Mouse (Mus musculus): ENCODE data around the gene Mcl1. TPM values are rescaled to one million over a fixed set of nuclear protein-coding genes. Genes with fewer than 3 reads are reported as not detected.

Gene Mcl1
- total RNA-seq, 2 experiments from 2014 or later, result 49.9 to 56.5 TPM

- intact Hi-C loops (cut with DNase I), result no loop called here
- DNase-seq (ENCODE audit: low spot score in 2 of 2), result no peak
Measured at GRCm38 (mm10) chr3:95700233-95700681, 41.7 kb downstream of the Mcl1 start.

- DNase-seq (ENCODE audit: low spot score in 2 of 2), result no peak
- intact Hi-C loops (cut with DNase I), result no loop called here
Measured at GRCm38 (mm10) chr3:95701085-95701484, 42.5 kb downstream of the Mcl1 start.

- intact Hi-C loops (cut with DNase I), result no loop called here
- DNase-seq (ENCODE audit: low spot score in 2 of 2), result peak in 1 of 2 experiments; percentile 30
Measured at GRCm38 (mm10) chr3:95701877-95702540, 43.4 kb downstream of the Mcl1 start.

- intact Hi-C loops (cut with DNase I), result no loop called here
- no peak for DNase-seq (ENCODE audit: low spot score in 2 of 2)
Measured at GRCm38 (mm10) chr3:95703276-95703675, 44.7 kb downstream of the Mcl1 start.

GRCm38 (mm10) chr3:95704612-95705011, 46.0 kb downstream of the Mcl1 start:
- intact Hi-C loops (cut with DNase I), result no loop called here
- DNase-seq (ENCODE audit: low spot score in 2 of 2), result no peak

- no peak for DNase-seq (ENCODE audit: low spot score in 2 of 2)
- intact Hi-C loops (cut with DNase I), result no loop called here
Measured at GRCm38 (mm10) chr3:95706273-95706672, 47.7 kb downstream of the Mcl1 start.

GRCm38 (mm10) chr3:95707497-95707896, 48.9 kb downstream of the Mcl1 start:
- DNase-seq (ENCODE audit: low spot score in 2 of 2), result no peak
- intact Hi-C loops (cut with DNase I), result no loop called here

- DNase-seq (ENCODE audit: low spot score in 2 of 2), result no peak
- intact Hi-C loops (cut with DNase I), result no loop called here
Measured at GRCm38 (mm10) chr3:95709044-95709443, 50.5 kb downstream of the Mcl1 start.

GRCm38 (mm10) chr3:95709967-95710366, 51.4 kb downstream of the Mcl1 start:
- intact Hi-C loops (cut with DNase I), result no loop called here
- DNase-seq (ENCODE audit: low spot score in 2 of 2), result no peak

Other genes with a start within 250 kb of the Mcl1 start
- 10 to 100 TPM; 27.4 to 46.1 TPM for gene Arnt, start 224.4 kb upstream of the Mcl1 start, total RNA-seq (2021)
- gene Ctsk, start 159.5 kb upstream of the Mcl1 start, total RNA-seq (2021), result 1 to 10 TPM; 4.8 to 6.9 TPM
- gene Ctss, start 132.0 kb upstream of the Mcl1 start, total RNA-seq (2021), result 10 to 100 TPM; 55.6 to 57.8 TPM
- gene Hormad1, start 99.1 kb upstream of the Mcl1 start, total RNA-seq (2021), result not detected
- 10 to 100 TPM; 20.6 to 20.8 TPM for gene Golph3l, start 69.9 kb upstream of the Mcl1 start, total RNA-seq (2021)
- gene Ensa, start 33.8 kb upstream of the Mcl1 start, total RNA-seq (2021), result 100 to 1,000 TPM; 361 to 394 TPM
- 1 to 10 TPM; 4.2 to 4.9 TPM for gene Adamtsl4, start 29.1 kb downstream of the Mcl1 start, total RNA-seq (2021)
- gene Ecm1, start 80.8 kb downstream of the Mcl1 start, total RNA-seq (2021), result 10 to 100 TPM; 11.0 to 17.9 TPM
- 10 to 100 TPM; 33.9 to 44.6 TPM for gene Tars2, start 101.4 kb downstream of the Mcl1 start, total RNA-seq (2021)
- gene Rprd2, start 160.1 kb downstream of the Mcl1 start, total RNA-seq (2021), result 10 to 100 TPM; 59.2 to 68.9 TPM
- gene Prpf3, start 197.1 kb downstream of the Mcl1 start, total RNA-seq (2021), result 10 to 100 TPM; 23.8 to 40.3 TPM
- 100 to 1,000 TPM; 149 to 158 TPM for gene Mrps21, start 212.7 kb downstream of the Mcl1 start, total RNA-seq (2021)
- gene Ciart, start 223.5 kb downstream of the Mcl1 start, total RNA-seq (2021), result 10 to 100 TPM; 18.6 to 26.6 TPM
- 1 to 10 TPM; 3.4 to 5.5 TPM for gene BC028528, start 233.2 kb downstream of the Mcl1 start, total RNA-seq (2021)
- gene Aph1a, start 235.2 kb downstream of the Mcl1 start, total RNA-seq (2021), result 10 to 100 TPM; 61.8 to 75.2 TPM
- gene Car14, start 245.9 kb downstream of the Mcl1 start, total RNA-seq (2021), result 10 to 100 TPM in 1 of 2 experiments, 1 to 10 TPM in 1; 8.8 to 10.6 TPM